10 mouse cellular contexts compared by ENCODE assay signal in genomic region chr2:75492501-75492898, GRCm38 (mm10).
"Had no signal": no experiment of that assay in that cellular context is flagged by ENCODE, and none has a peak within 500 bp of the region (broad histone marks: within the 10 kb centered on the region; RNA-seq: fewer than 3 reads in every experiment).

No protein-coding gene starts in this region.

- H3K36me3 ChIP-seq: hindbrain, embryonic 15.5 days; liver, embryonic 15.5 days; midbrain, embryonic 13.5 days; neural tube, embryonic 12.5 days; stomach, embryonic 15.5 days had no signal

- H3K27ac ChIP-seq: hindbrain, embryonic 15.5 days; liver, embryonic 15.5 days; midbrain, embryonic 13.5 days; neural tube, embryonic 12.5 days; stomach, embryonic 15.5 days had no signal

- H3K4me2 ChIP-seq: hindbrain, embryonic 15.5 days; liver, embryonic 11.5 days; liver, embryonic 15.5 days; midbrain, embryonic 13.5 days; neural tube, embryonic 12.5 days; stomach, embryonic 15.5 days had no signal

- H3K27me3 ChIP-seq: hindbrain, embryonic 15.5 days; liver, embryonic 15.5 days; midbrain, embryonic 13.5 days; neural tube, embryonic 12.5 days; stomach, embryonic 15.5 days had no signal

- DNase-seq: kidney, adult 8-10 months; right cerebral cortex, postnatal 4 days; thymus, adult 2 months; thymus, postnatal 25 days had no signal

- H3K4me3 ChIP-seq: hindbrain, embryonic 15.5 days; liver, embryonic 15.5 days; midbrain, embryonic 13.5 days; neural tube, embryonic 12.5 days; stomach, embryonic 15.5 days had no signal

- H3K9me3 ChIP-seq: hindbrain, embryonic 15.5 days; liver, embryonic 15.5 days; midbrain, embryonic 13.5 days; neural tube, embryonic 12.5 days; stomach, embryonic 15.5 days had no signal

- H3K4me1 ChIP-seq: hindbrain, embryonic 15.5 days; liver, embryonic 15.5 days; stomach, embryonic 15.5 days had no signal

- H3K9ac ChIP-seq: hindbrain, embryonic 15.5 days; liver, embryonic 15.5 days; midbrain, embryonic 13.5 days; neural tube, embryonic 12.5 days; stomach, embryonic 15.5 days had no signal
